Mouse (Mus musculus) cerebellum, adult 9-10 months (tissue): ENCODE measurements around the gene Mettl11b.
"Not testable (repeated sequence)": the region's sequence is repeated elsewhere in the genome, so short reads cannot be mapped to it uniquely, and the experiment has no call there.

Source experiments
- DNase-seq: peaks from one replicate; pipeline ENCODE4 v3.0.0; 2022

The Mettl11b gene

DNA sequence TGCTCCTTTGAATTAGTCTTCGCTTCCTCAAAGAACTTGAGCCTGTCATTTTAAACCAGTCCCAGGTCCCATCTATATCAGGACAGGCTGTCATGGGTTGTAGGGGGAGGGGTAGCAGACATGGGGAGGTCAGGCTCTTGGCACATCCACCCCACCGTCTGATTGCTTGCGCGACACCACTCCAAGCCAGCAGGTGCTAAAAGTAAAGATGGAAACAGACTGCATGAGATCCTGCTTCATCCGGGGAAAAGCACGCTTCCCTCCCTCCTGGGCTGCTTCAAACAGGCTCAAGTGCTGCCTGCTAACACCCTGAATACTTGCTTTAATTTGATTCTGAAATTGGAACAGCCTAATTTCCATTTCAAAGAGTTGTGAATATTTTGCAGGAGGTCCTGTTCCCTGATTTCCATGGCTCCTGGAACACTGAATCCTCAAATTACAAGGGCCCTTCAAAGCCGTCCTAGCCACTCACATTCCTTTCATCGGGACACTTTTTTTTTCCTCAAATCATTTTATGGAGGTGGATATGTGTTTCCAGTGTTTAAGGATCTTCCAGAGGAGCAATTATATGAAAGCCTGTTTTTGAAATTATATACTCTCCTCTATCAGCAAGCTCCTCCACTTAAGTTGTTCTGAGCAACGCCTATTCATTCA lies at the start of gene Mettl11b:
Gene Mettl11b (minus strand): TSS at position 127 of the 654 bp plus-strand sequence.
- DNase-seq = no peak

DNA sequence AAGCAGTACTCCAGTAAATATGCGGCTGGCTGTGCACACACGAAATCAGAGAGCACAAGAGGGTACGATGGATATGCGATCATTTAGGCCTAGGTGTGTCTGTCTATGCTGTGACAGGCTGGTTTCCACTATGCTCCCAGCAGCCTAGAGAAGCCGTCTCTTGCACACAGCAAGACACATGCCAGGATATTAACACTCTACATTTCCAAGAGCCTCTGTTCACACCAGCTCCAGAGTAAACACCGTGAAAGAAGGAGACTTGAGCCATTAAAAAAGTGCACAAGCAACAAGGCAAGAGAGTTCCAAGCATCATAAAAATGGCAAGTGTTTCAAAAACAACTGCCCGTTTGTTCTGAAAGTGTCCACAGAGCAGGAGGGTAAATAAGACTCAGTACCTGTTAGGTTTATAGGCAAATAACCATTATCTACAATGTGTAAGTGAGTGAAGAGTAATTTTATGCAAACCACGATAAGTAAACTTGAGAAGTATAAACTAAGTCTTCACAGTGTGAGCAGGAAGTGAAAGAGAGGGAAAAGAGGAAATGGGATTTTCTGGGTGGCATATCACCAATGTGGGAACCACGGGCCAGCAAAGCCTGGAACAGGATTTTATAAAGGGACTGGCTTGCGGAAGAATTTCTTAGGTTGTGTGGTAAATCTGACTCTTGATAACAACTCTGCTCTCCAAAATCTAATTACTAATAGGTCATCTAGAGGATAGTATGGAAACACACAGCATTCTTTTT lies 32.6 kb upstream of the Mettl11b start:
- DNase-seq = no peak

DNA sequence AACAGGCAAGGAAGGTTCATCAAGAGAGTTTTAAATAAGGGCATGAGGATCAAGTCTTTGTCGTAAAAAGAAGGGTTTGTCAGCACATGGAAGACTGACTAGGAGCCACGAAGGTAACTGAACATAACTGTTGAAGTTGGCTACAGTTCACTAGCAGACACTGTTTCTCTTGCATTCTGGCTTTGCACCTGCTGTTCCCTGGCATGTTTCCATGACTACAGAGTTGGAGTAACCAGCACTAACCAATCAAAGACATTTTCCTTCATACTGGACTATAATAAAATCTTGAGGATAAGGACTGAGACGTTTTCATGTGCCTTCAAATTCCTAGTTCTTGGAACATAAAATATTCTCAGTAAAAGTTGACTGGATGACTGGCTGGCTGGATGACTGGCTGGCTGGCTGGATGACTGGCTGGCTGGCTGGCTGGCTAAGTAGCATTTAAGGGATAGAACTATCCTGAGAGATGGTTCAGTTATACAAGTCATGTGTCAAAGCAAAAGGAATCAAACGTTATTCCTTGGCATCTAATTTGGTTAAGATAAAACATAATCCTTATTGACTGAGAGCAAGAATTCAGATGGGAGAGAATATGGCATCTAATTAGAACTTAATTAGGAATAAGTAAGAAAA lies 26.4 kb upstream of the Mettl11b start:
- DNase-seq = peak; percentile 1

DNA sequence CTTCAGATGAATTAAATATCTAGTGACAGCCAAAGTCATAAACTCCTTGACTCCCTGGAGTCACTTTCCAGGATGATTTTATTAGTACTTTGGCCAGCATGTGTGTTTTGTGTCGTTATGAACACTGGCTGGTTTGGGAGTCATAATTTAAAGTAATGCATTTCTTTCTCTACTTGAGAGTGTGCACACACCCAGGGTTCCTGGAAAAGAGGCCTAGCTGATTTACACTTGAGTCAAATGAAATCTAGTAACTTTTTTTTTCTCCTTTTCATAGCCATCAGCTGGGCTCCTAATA lies 12.2 kb upstream of the Mettl11b start:
- DNase-seq = no peak

DNA sequence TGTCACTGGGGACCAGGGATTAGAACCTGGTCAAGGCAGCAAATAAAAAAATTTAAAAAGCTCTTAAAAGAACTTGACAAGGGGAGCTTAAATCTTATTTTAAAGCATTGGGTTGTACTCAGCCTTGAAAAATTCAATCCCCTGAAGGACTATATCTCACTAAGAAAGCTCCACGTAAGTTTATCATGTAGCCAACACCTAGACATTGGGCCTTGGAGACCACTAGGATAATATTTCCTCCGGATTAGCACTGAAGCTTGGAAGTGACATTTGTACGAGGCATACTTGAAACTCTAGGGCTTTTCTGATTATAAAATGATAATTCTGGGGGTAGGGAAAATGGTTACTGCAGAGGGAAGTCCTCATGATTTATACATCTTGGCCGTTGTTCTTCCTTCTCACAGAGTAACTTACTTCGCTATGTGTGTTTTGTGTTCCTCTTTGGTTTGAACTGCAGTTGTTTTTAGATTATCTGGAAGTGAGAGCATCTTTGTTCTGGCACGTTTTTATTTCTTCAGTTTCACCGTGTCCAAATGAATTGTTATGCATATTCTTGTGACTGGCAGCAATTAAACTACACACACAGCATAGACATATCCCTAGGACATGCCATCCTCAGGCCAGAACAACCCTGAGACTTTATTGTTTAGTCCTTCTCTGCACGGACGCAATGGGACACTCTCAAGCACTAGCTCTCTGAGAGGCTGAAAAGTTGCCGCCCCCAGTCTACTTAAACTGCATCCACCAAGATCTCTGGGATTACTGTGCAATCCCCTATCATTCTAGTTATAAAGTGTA lies 11.6 kb upstream of the Mettl11b start:
- DNase-seq = no peak

DNA sequence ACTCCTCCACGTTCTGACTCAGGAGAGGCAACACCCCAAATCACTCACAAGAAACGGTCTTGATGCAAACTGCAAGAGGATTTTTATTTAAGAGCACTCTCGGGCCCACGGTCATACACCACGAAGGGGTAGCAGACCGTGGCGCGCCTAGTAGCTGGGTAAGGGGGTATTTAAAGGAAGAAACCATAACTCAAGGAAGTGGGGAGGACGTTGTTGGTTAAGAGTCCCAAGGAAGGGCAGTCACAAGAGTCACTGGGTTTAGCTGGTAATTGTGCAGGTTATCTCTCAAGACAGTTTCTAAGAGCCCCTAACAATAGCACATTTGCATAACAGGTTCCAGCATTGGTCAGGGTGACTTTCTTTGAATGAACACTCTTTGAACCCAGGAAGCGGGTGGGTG lies 6.1 kb upstream of the Mettl11b start:
- DNase-seq = not testable (repeated sequence)

DNA sequence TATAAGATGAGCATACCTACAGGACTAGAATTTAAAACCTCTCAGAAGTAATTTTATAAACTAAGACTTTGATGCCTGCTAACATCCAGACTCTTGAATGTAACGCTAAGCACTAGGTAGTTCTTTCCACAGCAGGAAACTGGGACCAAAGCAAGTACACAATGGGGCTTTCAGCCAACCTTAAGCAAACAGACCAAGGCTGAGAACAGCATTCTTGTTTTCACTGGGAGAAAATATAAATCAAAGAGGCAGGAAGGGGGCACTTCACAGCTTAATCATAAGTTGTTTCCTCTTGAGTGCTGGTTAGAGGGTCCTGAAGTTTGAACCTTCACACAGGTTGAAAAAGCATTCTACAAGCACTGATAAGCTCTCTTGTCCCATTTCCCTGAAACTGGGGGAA lies 1.1 kb downstream of the Mettl11b start:
- no peak for DNase-seq

DNA sequence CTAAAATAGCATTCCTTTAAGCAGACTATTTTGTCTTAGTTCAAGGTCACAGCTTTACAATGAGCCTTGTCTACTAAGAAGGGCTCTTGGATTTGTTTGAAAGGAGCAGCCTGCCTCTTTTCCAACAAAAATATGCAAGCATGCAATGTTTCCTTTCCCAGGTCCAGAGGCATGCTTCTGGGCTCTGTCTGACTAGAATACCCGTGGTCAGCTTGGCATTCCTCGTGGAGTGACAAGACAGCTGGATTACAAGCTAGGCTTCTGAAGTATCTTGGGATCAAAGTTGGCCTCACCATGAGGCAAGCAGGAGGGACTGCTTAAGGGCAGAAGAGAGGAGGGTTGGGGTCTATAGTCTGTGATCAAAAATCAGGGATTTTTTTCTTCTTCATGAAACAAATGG lies 16.4 kb downstream of the Mettl11b start:
- DNase-seq = no peak

DNA sequence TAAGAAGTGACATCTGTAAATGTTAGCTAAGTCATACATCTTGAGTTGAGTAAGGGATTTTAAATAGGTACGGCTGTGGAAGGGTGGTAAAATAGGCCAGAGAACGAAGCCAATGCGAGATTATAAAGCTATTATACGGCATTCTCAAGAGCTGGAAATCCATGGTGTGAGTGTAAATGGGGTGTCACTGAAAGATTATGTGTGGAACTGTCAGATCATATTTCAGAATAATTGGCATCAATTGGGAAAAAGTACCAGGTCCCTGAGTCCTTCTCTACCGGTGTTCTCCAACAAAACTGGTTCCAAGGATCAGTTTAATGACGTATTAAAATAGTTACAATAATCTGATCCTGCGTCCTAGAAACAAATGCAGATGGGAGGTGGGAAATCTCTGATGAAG lies 24.5 kb downstream of the Mettl11b start:
- DNase-seq = no peak

DNA sequence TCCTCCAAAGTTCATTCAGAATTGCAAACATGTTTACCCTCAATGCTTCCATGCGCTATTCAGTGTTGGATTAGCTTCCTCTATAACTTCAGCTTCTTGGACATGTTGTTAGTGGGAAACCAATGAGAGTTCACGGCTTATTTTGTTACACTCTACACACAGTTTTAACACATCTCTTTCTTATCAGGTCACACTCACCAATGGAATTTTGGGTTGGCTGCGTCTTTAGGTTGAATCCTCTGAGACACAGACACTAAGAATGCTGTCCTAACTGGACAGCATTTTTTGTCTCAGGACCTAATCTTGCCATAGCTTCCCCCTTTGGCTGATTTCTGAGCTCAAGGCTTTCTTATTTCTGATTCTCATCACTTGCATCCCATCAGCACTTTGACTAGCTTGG lies 25.3 kb downstream of the Mettl11b start:
- no peak for DNase-seq

DNA sequence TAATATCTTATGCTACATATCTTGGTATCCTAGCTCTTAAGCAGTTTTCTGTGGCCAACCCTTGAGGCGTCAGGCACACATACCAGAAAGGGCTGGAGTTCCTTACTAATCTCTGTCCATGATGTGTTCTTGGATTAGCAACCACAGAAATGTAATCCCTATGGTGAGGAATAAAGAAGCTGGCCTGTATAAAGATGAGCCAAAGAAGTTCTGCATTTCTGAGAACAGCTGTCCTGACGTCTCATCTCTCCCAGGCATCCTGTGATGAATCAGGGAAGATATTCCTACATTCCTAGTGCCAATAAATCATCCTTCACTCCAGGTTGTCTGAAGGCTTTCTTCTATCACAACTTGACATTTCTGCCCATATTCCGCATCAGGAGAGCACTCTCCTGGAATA lies 33.2 kb downstream of the Mettl11b start:
- DNase-seq = no peak

DNA sequence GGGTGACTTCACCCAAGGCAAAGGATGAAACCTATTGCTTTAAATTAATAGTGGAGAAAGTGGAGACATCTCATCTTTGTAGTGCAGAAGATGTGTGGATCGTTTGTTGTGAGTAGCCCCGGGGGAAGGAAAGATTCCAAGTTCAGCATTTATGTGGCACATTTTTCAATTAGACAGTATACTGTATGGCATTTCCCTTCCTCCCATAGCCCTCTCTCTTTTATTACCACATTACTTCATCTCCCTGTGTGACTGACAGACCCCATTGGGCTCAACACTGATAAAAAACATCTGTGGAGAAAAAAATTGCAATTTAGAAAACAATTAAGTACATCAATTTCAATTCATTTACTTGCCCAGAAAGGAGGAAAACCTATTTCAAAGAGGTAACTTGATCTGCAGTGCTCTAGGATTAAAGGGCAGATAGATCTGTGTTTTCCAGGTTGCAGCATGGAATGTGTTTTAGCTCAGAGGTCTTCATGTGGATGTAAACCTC lies 42.0 kb downstream of the Mettl11b start:
- no peak for DNase-seq

DNA sequence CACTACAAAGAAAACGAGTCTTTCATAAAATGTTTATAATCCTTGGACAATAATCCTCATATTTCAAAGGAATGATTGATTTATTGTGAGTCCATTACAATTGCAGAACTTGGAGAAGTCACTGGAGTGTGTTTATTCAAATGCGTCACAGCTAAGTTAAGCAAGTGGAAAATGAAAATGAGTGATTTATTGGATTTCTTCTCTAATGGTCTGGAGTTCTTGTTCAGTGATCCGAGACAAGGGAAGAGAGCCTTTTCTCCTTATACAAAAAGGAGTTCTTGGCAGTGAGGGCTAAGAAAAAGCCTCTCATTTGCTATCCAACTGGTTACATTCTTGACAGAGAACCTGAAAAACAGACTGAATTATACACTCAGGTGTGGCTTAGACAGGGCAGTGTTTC lies 42.9 kb downstream of the Mettl11b start:
- no peak for DNase-seq

DNA sequence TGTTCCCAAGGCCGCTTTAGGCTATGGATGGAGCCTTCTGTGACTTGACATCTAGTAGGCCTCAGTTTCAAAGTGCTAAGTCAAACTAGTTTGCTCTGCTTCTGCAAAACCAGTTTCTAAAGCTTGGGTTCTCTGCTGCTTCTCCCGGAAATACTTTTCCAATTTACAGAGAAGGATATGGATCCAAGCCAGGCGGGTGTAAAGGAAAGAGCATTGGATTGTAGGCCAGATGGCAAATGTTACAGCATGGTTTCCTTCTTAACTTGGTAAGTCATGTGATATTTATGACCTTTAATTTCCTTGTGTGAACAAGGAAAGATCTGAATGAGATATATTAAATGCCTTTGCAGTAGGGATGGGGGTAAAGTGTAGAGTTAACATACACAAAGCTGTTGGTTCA lies 52.2 kb downstream of the Mettl11b start:
- DNase-seq = no peak

DNA sequence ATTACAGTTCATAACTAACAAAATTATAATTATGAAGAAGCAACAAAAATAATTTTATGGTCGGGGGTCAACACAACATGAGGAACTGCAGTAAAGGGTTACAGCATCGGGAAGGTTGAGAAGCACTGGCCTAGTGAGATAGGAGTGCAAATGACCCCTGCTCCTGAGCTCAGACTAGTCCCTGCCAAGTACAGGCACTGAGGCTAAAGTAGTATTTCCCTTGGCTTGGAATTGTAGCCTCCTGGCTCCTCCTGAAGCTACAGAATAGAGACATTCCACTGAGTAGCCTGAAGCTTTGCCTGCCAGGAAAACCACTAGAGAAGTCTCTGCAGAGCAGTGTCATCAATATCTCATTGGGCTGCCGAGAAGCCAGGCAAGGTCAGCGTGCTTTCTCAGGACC lies 53.7 kb downstream of the Mettl11b start:
- no peak for DNase-seq

DNA sequence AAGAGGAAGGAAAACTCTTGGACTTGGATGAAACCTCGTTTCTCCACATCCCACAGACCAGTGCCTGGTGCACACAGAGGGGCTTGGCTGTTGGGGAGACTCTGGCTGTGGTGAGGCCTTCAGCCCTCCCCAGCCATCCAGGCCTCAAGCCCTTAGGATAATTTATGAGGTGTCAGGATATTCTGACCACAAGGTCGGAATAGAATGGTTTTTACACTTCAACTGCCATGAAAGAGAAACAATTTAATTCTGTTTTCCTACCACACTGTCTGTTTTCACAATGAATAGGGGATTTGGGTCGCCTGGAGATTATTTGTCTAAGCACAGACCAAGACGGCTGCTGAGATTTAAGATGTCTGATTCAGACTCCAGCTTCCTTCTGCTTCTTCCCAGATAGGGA lies 54.3 kb downstream of the Mettl11b start:
- DNase-seq = no peak

DNA sequence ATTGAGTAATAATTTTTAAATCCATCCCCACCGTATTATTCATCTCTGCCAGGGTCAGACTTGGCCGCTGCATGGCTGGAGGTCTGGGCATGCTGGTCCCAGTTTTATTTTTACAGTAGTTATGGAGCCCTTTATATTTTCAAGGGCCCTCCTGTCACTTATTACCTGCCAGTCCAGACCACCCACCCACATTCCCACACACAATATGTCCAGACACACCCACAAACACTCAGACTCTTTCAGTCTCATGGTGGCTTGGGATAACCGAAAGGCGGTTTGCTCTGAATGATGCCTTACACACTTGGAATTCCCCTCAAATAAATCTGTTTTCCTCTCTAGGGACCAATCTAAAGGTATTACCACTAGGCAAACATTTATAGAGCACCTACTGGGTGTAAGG lies 55.1 kb downstream of the Mettl11b start:
- no peak for DNase-seq

DNA sequence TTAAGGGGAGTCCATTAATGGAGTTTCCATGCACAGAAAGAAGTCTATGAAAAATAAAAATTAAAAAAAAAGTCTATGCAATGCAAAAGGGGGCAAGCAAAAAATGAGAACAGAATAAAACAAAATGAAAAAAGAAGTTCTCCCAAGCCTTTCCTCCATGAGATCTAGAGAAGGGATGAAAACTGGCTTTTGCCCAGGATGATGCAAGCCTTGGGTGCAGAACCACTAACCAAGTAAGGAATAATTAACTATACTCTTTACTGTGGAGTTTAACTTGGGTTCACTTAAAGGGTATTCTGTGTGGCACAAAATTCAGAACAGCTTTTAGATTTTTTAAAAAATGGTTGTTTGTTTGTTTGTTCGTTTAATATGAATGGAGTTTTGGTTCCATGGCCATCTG lies 62.6 kb downstream of the Mettl11b start:
- DNase-seq = no peak

DNA sequence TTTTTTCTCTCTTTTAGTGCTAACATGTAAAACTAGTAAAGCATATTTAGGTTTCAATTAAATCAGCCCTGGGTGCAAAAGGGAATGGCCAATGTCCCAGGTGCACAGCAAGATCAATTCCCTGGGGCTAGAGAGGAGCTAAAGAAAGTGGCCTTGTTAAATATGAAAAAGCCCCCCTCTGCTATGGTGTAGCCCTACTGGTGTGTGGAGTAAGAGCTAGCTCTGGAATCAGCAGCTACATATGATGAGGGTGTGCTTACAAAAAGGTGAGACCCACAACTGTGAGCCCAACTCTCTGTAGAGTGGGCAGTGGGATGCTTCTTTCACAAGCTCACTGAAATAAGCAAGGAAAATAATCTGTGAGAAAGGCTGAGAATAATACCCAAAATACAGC lies 66.5 kb downstream of the Mettl11b start:
- no peak for DNase-seq

DNA sequence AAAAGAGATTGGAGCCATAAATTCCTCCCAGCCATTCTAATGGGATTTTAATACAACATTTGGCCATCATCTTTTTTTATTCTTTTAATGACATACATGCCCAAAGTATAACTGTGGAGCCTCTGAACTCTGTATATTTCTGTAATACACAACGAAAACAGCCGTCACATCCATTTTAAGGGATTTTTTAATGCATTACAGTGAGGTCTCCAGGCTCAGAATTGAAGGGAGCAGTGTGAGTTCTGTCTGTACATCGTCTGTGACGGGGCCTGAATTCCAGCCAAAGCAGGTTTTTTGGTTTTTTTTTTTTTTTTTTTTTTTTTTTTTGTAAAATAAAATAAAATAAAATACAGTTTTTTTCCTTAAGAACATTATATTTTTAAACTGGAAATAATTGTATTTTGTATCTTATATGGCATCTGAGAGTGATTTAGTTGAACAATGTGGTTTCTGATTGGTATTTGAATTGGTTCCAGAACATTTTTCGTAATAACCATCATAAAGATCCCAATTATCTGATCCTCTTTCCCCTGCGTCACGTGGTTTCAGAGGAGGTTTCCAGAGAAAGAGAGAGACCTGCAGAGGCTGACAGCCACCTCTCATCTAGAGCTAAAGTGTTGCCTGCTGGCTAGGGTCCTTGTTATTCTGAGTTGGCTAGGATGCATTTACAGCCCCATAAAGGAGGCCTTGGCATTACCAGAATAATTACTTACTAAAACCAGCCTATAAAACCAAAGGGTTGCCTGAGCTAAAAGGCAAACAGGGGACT lies 67.1 kb downstream of the Mettl11b start:
- DNase-seq = no peak

DNA sequence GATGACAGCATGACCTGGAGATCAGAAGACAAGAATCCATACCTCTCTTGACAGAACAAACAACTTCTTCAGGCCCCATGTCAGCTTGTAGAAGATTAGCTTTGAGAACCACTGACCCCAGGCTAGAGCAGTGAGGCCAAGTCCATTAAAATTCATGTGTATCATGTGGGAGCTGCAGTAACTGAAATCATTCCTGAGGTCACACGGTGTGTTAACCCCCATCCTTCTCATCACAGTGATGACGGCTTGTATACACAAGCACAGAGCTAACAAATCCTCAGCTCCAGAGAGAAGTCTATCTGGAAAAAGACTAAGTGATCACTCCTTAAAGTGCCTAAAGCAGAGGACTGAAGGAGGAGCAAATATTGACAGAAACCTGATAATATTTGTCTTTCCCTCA lies 68.0 kb downstream of the Mettl11b start:
- no peak for DNase-seq

DNA sequence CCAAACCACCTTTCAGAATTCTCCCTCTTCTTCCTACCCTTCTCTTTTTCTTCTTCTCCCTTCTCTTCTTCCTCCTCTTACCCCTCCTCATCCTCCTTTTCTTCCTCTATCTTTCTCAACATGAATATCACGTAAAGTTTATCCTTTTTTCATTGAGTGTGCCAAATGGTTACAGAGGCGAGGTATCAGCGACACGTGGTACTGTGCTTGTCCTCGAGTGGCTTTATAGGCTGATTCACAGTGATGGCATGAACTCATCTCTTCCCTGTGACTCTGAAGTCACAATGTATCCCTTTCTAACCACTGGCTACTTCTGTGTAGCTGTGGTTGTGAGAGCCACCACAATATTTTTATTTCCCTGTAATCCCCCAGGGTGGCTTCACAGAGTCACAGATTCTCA lies 68.6 kb downstream of the Mettl11b start:
- DNase-seq = no peak
